Mouse (Mus musculus) kidney, adult 8-10 months (tissue): ENCODE measurements around the gene Tmem62.
"Not testable (repeated sequence)": the region's sequence is repeated elsewhere in the genome, so short reads cannot be mapped to it uniquely, and the experiment has no call there.

Experiments
- DNase-seq, 2 experiments: peaks; one replicate each; pipeline ENCODE4 v3.0.0; 2022

Gene Tmem62

DNA sequence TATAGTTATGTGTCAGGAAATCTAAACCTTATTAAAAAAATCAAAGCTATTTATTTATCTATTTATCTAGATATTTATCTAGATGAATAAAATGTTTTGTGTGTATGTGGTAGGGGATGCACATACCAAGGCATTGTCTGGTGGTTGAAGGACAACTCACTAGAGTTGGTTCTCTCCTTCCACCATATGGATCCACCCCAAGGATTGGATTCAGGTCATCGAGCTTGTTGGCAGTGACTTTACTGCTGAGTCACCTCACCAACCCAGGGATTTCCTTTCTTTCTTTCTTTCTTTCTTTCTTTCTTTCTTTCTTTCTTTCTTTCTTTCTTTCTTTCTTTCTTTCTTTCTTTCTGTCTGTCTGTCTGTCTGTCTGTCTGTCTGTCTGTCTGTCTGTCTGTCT is 19.8 kb downstream of the Tmem62 start:
- not testable (repeated sequence) for DNase-seq

DNA sequence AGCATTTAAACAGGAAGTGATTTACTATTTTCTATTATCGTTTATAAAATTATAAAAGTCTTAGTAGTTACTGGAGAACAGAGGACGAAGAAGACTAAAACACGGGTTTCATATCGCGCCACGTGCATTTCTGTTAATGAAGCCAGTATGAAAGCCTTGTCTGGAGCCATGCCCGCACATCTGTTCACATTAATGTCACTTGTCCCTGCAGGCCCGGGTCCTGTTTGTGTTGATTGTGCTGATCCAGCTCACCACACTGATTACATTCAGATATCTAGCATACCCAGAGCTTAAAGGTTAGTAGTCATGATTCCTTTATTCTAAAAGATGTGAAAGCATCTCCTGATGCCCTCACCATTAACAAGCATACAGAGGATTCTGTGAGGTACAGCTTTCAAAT is 22.0 kb downstream of the Tmem62 start:
- DNase-seq, result no peak

DNA sequence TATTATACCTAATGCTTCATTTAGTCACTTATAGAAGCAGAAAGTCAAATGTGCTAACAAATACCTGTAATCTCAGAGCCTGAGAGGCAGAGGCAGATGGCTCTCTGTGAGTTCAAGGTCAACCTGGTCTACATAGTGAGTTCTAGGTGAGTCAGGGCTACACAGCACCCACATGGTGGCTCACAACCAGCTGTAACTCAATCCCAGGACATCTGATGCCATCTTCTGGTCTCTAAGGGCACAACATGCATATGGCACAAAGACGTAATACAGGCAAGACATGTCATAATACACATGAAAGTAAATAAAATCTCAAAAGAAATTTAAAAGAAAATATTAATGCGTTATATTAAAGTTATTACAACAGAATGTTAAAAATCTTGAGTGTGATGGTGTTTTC is 26.8 kb downstream of the Tmem62 start:
- DNase-seq, result no peak

DNA sequence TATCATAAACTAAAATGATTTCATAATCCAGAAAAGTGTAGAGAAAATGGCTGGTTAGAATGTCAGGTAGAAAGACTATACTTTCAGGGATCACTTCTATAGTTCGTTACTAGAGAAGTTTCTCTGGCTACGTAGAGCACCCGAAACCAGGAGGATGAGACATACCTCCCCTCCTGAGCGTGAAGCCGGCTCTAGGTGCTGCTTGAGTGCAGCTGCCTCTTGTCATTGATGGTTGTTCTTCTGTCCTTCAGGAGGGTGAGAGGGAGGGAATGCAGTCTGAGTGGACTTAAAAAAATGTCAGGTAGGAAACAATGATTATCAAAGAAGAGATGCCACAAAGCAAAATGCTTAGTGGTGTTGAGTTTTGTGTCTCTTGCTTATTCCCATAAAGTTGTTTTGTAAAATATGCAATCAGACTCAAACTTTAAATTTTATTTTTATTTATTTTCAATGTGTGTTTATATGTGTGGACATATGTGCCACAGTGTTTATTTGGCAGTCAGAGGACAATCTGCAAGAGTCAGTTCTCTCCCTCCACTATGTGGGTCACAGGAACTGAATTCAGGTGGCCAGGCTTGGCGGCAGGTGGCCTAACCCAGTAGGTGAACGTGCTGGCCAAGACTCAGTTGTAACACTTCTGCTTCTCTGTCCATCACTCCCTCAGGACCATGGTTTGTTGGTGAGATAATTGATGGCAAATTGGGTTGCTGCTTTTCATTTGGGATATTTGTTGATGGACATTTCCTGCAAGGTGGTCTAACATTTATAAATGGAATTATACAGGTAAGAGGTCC is 27.4 kb downstream of the Tmem62 start:
- no peak for DNase-seq

DNA sequence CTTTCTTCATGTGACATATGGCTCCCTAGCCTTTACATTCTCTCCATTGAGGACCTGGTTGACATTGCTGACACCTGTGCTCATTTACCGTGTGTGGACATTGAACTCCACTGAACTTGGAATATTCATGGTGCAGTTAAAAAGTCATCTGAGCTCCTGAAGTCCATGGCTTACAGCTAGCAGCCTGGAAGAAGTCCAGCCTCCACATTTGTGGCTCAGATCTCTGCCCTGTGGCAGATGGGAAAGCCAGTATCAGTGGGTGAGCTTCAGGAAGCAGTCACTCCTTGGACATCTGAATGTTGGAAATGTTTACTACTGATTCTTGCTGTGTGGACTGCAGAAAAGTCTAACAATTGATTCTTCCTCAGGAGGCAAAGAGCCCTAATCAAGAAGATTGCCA is 30.2 kb downstream of the Tmem62 start:
- peak; percentile 27 to 46 for DNase-seq

DNA sequence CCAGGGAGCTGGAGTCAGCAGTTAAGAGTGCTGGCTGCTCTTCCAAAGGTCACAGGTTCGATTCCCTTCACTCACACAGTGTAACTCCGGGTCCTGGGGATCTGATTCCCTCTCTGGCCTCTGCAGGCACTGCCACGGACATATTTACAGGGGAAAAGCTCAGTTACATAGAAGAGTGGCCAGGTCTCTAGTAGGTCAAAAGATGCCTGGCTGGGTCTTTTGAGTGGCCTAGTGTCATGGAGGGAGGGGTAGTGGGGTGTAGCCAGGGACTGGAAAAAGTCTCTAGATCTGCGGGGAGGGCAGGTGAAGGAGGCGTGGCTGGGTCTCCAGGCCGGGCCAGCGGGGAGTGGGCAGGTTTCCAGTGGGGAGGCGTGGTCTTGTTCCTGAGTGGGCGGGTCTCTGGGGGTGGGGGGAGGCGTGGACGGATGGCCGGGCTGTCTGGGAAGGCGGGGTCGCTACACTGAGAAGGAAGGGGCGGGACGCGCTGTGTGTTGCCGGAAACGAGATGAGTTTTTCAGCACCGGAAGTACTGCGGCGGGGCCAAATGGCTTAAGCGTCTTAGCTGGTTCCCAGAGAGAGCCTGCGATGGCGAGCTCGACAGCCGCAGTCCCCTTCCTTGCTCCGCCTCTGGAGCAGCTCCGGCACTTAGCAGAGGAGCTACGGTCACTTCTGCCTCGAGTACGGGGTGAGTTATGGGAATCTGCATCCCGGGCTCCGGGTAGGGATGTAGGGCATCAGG is 31.3 kb downstream of the Tmem62 start, which contains the start of gene Ccndbp1:
Gene Ccndbp1 (plus strand): TSS at position 479 of the 739 bp plus-strand sequence.
- DNase-seq, result peak; percentile 94 to 95

DNA sequence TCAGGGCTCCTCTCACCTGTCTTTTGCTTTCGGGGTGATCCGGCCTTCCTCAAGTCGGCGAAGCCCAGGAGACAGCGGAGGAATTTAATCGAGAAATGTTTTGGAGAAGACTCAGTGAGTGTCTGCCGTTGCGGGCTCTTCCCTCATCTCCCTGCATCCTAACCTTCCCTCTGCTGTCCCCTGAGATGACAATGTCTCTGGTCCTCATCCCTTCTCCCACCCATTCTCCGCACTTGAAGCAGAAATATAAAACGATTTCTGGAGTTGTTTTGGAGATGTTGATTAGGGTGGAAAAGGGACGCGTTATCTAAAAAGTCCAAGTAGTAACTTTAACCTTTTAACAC is 31.8 kb downstream of the Tmem62 start:
- DNase-seq, result no peak

DNA sequence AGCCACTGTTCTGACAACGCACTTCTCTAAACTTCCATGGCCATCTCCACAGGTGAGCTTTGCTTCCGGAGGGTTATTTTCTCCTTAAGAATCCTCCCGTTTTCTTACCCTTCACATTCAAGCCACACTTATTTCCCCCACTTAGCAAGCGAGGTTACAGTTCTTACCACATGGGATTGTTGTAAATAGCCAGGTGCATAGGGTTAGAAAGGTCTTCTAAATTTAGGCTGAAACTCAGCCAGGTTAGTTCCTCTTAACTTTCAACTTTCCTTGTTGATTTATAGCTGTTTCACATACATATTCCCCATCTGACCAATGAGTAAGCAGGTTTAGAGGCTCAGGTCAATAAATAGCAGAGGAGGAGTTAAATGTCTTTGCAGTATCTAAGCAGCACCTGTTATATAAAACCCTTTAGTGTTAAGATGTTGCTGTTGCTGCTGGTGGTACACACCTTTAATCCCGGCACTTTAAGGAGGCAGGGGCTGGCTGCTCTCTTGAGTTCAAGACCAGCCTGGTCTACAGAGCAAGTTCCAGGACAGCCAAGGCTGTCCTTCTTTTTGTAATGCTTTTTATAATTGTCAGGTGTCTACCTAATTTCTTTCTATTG is 32.4 kb downstream of the Tmem62 start:
- DNase-seq, result no peak

DNA sequence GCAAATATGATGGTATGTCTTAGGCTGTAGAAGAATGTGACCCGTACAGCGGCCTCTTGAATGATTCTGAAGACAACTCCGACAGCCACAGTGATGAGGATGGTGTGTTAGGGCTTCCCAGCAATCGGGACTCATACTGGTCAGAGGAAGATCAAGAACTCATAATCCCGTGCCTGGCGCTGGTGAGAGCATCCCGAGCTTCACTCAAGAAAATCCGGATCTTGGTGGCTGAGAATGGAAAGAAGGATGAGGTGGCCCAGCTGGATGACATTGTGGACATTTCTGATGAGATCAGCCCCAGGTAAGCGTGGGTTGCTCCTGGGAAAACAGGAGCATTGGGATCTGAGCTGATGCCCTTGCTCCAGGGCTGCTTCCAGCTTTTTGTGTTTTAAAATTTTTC is 35.9 kb downstream of the Tmem62 start:
- DNase-seq, result no peak

DNA sequence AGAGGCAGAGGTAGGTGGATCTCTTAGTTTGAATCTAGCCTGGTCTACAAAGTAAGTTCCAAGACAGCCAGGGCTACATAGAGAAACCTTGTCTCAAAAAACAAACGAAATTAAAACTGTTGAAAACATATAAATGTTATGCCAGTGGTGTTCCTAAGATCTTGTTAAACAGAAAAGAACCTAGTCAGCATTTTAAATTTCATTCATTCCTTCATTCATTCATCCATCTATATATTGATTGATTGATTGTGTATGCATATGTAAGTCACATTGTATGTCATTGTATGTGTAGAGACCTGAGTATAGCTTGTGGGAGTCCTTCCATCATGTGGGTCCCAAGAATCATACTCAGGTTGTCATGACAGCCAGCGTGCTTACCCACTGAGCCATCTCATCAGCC is 38.7 kb downstream of the Tmem62 start:
- no peak for DNase-seq

DNA sequence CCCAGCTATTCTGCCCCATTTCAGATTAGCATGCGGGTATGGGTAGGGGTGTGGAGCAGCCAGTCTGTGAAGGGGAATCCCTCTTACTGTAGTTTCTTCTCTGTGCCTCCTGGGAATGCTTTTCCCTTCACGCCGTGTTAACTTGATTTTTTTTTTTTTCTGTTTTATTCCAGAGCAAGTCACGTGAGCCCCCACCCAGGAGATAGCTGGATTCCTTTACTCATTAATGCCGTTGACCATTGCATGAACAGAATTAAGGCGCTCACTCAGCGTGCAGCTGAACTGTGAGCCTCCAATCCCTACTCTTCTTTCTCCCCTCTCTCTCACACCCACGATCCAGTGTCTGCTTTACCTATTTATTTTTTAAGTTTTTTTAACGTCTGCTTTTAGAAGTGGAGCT is 39.4 kb downstream of the Tmem62 start:
- peak; percentile 65 to 69 for DNase-seq

DNA sequence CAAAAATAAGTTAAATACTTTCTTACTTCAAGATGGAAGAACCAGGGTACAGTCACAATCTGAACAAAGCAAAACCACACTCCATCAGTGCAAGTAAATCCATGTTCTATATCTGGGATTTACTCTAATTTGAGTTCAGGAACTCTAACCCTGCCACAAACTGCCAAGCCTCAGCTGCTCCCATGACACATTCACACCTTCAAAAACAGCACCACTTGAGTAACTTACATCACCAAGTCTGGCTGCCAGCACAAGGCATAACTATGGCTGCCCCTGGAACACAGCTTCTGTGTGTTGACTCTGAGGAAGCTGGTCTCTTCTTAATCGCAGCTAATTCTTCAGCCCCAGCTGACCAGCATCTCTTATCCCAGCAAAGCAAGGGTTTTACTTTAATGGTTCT is 40.3 kb downstream of the Tmem62 start:
- no peak for DNase-seq

DNA sequence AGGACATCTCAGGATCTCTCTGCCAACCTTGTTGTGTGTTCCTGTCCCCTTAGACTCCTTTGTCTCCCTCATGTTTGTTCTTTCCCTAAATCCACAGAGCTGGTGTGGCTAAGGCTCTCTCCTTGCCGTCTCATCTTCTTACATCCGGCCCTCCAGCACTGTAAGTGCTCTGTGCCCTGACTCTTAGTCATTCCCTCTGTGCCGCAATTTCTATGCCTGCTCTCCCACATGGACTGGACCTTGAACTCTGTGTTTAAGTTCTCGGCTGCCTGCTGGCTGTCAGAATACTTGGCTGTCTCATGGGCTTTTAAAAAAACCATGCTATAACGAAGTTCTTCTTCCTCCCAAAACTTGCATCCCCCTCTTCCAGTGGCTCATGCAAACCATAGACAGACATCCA is 46.1 kb downstream of the Tmem62 start:
- DNase-seq, result peak; percentile 37 to 40

DNA sequence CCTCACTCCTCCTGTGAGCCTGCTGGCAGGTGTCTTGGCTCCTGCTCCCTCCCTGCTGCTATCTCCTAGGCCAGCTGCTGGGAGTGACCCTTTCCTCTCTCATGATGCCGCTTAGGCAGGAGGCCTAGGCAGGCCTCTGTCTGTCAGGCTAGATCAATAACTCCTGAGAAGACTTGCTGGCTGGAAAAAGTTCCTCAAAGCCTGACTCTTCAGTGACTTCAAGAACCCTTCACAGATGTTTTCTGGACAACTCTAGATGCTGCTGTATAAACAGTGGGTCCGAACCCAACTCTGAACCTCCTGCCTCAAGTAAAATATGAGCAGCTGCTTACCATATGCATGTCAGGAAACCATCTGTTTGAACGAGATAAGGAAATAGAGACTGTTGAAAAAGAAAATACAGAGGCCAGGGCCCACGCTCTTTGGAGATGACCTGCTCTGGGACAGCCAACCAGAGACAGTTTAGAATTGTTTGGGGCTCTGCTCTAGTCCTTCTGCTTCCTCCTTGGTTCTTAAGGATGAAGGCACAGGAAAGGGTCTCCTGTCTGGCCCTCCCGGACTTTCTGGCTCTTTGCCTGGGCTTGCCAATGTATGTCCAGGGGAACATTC is 60.0 kb downstream of the Tmem62 start, which contains the start of gene Epb42:
Gene Epb42 (minus strand): TSS at position 340 of the 609 bp plus-strand sequence.
- DNase-seq, result no peak

DNA sequence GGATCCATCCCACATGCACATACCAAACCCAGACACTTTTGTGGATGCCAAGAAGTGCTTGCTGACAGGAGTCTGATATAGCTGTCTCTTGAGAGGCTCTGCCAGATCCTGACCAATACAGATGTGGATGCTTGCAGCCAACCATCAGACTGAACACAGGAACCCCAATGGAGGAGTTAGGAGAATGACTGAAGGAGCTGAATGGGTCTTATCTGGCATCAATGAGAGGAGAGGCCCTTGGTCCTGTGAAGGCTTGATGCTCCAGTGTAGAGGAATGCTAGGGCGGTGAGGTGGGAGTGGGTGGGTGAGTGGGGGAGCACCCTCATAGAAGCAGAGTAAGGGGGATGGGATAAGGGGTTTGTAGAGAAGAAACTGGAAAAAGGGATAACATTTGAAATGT is 62.0 kb downstream of the Tmem62 start:
- not testable (repeated sequence) for DNase-seq

DNA sequence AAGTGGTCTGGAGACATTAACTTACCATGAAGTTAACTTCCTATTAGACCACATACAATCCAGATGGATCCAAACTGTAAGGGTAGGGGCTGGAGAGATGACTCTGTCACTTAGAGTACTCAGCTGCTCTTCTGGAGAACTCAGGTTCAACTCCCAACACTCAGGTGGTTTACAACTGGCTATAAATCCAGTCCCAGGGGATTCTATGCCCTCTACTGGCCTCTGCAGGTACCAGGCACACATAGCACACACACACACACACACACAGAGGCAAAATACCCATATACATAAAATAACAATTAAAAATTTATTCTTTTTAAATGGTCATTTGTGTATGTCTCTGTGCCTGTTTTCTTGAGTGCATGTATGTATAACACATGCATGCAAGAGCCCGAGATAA is 62.6 kb downstream of the Tmem62 start:
- no peak for DNase-seq

DNA sequence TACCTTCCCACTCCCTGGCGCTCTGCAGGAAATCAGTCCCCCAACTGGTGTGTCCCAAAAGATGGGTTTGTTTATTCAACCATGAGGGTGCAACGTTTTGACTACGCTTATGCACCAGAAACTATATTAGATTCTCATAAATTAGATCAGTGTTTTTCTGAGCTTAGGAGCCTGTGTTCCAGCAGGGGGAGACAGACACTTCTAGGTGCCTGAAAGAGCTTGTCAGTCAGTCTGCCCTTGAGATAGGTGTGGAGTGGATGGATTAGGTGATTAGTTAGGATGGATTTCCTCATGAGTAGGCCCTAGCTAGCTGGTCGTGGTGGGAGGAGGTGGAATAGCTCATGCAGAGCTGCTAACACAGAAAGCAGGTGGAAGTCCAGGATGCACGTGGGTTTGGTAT is 64.3 kb downstream of the Tmem62 start:
- DNase-seq, result peak; percentile 22 to 61

DNA sequence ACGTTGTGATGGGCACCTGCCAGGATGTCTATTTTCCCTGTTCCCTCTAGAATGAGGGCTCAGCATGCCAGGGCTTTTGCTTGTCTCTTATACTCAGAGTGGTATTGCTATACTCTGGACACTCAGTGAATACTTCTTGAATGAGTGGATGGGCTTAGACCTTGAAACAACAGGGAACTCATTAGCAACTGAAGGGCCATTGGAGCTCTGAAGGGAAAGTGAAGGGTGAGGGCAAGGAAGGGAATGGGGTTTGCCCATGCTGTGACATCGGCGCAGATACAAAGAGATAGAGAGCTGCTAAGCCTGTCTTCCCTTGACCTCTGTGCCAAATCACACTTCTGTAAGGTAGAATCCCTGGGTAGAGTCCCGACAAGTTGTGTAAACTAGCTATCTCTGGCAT is 68.8 kb downstream of the Tmem62 start:
- DNase-seq, result no peak

DNA sequence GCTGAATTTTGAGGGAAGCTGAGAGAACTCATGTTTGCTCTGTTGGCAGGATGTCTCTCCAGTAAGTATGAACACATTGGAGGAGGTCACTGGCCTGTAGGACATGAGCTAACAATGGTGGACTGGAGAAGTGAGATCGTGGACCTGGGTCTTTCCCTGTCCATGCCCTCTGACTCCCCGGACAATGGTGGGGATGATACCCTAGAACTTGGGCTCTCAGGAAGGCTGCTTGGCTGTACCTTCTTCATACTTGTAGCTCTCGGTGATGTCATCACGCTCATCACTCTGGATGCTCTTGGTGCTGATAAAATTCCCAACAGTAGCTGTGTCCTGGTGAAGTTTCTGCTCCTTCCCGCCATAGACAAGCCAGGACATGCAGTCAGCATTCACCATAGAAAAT is 75.4 kb downstream of the Tmem62 start:
- DNase-seq, result no peak

DNA sequence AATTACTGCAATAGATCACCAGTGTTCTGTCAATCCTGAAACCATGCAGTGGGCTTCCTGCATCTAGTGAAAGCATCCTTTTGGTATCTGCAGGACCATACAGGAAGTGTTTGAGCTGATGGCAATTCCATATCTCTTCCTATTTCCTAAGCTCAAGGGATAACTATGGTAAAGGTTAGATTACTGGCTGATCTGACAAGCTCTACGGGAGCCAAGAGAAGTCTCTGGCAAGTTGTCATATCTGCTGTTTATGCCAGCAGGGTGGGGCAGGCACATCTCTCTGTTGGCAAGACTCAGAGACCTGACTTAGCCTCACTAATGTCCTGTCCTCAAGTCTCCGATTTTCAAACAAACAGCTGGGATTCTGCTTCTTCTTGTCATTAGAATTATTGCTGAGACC is 77.2 kb downstream of the Tmem62 start:
- DNase-seq, result no peak

DNA sequence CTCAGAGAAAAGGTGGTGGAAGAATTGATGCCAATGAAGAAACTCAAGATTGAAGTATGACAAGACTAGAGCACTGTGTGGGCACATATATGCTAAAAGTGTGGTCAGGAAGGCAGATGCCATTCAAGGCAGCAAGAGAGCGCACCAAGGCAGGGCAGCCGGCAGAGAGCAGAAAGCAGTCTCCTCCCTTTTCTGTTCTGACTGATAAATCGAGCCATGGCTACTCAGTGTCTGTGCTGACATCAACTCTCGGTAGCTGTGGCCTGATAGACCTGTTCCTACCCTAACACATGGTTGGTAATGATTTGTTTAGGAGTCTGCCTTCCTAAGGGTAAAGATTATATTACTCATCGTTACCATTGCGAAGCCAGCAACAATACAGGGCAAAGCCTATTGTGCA is 79.1 kb downstream of the Tmem62 start:
- DNase-seq, result no peak
